Mouse (Mus musculus) olfactory bulb, adult 2 months (tissue): Measurements from ENCODE around the gene Cmtm6. TPM values are rescaled to one million over a fixed set of nuclear protein-coding genes. Genes with fewer than 3 reads are reported as not detected.

Source experiments
- H3K27ac ChIP-seq: fragments of 200-500 bp; 2 replicates; pipeline ENCODE4 v1.5.1; 2012; ENCODE audit warnings: low read depth, low read length; ENCODE audit not compliant: insufficient read depth
- H3K4me1 ChIP-seq: fragments of 200-500 bp; 2 replicates; pipeline ENCODE4 v1.6.1; 2012; ENCODE audit warnings: low read length; ENCODE audit not compliant: control insufficient read depth, insufficient read depth
- H3K4me3 ChIP-seq: fragments of 200-500 bp; 2 replicates; pipeline ENCODE4 v1.5.1; 2012; ENCODE audit warnings: mild to moderate bottlenecking, low read depth, low read length, moderate library complexity; ENCODE audit not compliant: insufficient read depth
- CTCF ChIP-seq: fragments of 200-500 bp; IDR thresholded peaks from 2 replicates; pipeline ENCODE4 v1.5.1; 2012; ENCODE audit warnings: low read depth, mild to moderate bottlenecking, low read length, moderate library complexity; ENCODE audit not compliant: insufficient read depth
- POLR2A ChIP-seq: fragments of 200-500 bp; IDR thresholded peaks from 2 replicates; pipeline ENCODE4 v1.6.1; 2012; ENCODE audit warnings: mild to moderate bottlenecking, low read depth, low read length, moderate library complexity; ENCODE audit not compliant: insufficient read depth
- WGBS: fragments of 180-500 bp; shearing (Covaris S2); methylation state at CpG from one replicate; pipeline ENCODE4 v1.1.7; 2018; 5-methylcytosine and 5-hydroxymethylcytosine counted together
- polyA plus RNA-seq: library from polyadenylated mRNA; stranded (reverse); fragments of >200 nt; gene quantifications from 2 replicates; pipeline ENCODE4 v1.2.4, GENCODE M21; 2012; ENCODE audit warnings: low replicate concordance; ENCODE audit not compliant: missing spikeins, insufficient read depth, insufficient read length

Gene Cmtm6
- polyA plus RNA-seq, 1 experiment, result not detected

DNA sequence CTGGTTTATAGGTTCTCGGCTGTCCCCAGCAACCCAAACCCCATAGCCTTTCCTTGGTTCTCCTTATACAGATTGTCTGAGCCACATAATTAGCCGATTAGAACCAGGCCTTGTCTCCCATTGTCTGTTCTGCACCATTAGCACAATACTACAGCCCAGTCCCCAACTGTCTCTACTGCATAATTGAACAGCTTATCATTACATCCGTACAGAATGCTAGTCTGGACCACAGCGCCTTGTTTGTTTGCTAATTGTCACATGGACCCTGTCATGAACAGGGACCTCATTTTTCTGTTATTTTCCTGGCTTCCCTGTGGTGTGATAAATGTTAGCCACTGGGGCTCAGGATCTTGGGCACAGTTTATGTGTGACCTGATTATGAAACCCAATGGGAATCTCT is 29.0 kb downstream of the Cmtm6 start:
- Histone ChIP-seq H3K27ac (no peak overlapping the region), H3K4me1 (no peaks in the 10 kb centered on the region), H3K4me3 (no peak overlapping the region)
- WGBS, result 72% methylated on average over 4 of the region's 4 CpGs
- TF ChIP-seq CTCF (no peak), POLR2A (no peak)

DNA sequence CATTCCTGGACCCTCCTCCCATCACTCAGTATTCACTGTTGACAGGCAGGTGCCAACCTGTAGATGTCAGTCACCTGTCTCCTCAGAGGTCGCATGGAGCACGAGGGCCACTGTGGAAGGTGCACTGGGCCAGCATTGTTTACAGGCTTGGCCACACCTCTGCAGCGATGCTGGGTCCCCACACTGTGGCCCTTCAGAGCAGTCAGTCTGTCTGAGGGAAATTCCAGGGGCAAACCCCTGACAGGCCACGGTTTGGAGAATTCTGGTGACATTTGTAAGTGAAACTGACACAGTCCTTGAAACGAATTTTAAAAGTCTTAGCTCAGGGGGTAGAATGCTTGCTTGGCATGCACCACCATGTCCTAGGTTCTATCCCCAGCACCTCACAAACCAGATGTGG is 29.4 kb downstream of the Cmtm6 start:
- WGBS, result 86% methylated on average over 5 of the region's 5 CpGs
- Histone ChIP-seq H3K27ac (no peak overlapping the region), H3K4me1 (no peaks in the 10 kb centered on the region), H3K4me3 (no peak overlapping the region)
- no peak for TF ChIP-seq POLR2A
- no peak for TF ChIP-seq CTCF

DNA sequence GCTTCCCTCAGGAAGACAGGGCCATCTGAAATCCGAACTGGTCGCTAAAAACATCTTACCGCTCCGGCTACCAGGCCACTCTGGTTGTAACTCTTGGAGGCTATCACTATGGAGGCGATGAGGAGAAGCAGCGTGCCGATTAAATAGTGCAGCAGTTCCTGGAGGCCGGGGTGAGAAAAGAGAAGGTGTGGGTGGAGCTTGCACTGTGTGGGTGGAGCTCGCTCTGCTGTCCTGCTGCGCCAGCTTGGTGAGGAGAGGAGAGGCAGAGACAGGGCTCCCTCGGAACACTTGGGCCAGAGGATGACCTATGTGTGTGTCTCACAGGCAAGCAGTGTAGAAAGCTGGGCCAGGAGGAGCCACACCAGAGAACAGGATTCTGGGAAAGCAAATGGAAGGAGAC is 30.9 kb downstream of the Cmtm6 start:
- WGBS, result 88% methylated on average over 11 of the region's 11 CpGs
- TF ChIP-seq POLR2A (no peak), CTCF (no peak)

DNA sequence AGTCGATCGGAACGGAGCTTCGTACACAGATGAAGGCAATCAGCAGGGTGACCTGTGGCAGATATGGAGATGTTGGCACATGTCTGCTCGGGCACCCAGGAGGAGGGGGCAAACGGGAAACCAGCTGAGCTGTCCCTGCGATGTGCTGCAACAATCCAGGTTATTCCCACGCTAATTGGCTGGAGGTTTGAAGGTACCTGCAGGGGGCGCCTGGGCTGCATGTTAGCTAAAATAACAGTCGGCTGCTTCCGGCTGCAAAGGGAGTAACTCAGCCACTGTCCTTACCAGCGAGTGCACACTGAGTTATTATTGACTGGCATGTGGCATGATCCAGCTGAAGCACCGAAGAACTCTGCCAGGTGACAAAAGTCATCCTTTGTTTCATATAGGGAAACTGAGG is 32.4 kb downstream of the Cmtm6 start:
- no peak overlapping the region for H3K27ac ChIP-seq
- H3K4me3 ChIP-seq, result no peak overlapping the region
- TF ChIP-seq CTCF, result no peak
- no peak for TF ChIP-seq POLR2A
- WGBS, result 68% methylated on average over 13 of the region's 13 CpGs
- 0 out of 2 replicates have a peak, but pooled peaks cover 5% of the 10 kb centered on the region for H3K4me1 ChIP-seq

More for the DNA sequence above, 30.9 kb downstream of the Cmtm6 start:
- Histone ChIP-seq H3K27ac (no peak overlapping the region), H3K4me3 (no peak overlapping the region), H3K4me1 (no peaks in the 10 kb centered on the region)

DNA sequence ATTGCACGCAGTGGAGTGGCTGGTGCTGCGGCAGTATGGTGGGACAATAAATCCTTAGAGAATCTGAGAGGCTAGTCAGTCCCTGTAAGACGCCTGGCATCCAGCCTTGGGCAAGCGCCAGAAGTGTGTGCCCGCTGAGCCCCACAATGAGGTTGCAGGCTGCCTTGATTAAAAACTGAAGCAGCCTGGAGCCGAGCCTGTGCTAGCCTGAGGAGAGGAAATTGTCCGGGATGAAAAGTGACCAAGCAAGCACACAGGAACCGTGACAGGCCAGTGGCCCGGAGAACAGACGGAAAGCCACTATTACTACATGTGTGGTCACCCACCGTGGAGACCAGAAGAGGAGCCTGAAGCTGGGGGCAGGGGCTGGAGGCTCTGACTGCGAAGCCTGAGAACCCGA is 36.1 kb downstream of the Cmtm6 start:
- 40% methylated on average over 13 of the region's 13 CpGs for WGBS
- no peak overlapping the region for H3K27ac ChIP-seq
- no peak overlapping the region for H3K4me3 ChIP-seq
- 0 out of 2 replicates have a peak, but pooled peaks cover 5% of the 10 kb centered on the region for H3K4me1 ChIP-seq
- TF ChIP-seq POLR2A (no peak), CTCF (no peak)

DNA sequence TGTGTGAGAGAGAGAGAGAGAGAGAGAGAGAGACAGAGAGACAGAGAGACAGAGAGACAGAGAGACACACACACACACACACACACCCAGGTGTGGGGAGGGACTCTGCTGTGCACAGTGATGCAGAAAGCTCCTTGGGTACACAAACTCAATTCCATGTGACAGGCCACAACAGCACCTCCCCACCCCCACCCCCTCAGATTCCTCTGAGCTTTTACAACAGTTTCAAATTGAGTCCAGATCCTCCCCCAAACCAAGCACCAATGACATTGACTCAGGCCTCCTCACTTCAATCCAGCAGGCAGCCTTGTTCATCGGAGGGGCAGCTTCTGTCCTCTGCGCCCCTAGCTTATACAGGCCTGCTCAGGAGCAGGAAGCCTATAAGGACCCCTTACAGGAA is 36.6 kb downstream of the Cmtm6 start:
- H3K4me1 ChIP-seq, result 0 out of 2 replicates have a peak, but pooled peaks cover 5% of the 10 kb centered on the region
- 83% methylated on average over 2 of the region's 2 CpGs for WGBS
- no peak overlapping the region for H3K4me3 ChIP-seq
- no peak overlapping the region for H3K27ac ChIP-seq
- TF ChIP-seq POLR2A (no peak), CTCF (no peak)

DNA sequence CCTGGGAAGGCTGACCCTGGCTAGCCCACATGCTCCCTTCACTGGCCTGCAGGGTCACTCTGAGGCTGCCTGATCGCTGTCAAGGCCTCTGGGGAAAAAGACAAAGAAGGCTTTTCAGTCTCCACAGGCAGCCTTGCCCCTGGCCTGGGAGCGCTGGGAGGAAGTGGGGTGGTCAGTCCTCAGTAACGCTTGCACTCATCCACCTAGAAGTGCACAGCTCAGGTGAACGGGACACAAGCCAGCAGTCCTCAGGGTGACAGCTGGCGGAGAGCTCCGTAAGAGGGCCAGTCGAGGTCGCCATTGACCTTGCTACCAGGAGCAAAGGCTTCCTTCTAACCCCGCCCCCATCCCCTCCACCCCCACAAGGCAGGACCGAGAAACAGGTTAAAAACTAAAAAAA is 37.1 kb downstream of the Cmtm6 start:
- TF ChIP-seq CTCF (no peak), POLR2A (no peak)
- Histone ChIP-seq H3K4me3 (no peak overlapping the region), H3K27ac (no peak overlapping the region), H3K4me1 (0 out of 2 replicates have a peak, but pooled peaks cover 5% of the 10 kb centered on the region)
- 79% methylated on average over 10 of the region's 10 CpGs for WGBS

DNA sequence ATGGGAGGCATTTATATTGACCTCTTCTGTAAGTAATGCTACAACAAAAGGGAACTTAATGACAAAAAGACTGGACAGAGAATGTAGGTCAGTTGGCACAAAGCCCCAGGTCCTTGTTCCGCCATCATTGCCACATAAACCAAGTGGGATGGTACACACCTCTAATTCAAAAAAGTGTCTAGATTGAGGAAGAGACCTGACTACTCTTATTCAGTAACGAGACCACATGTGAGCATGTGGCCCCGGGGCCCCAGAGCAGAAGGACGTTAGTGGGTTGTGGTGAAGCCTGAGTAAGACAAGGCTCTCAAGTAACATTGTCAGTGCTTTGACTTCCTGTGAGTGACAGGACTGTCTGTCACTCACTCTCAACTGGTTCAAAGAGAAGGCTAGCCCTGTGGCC is 39.3 kb downstream of the Cmtm6 start:
- WGBS, result 91% methylated on average over 4 of the region's 4 CpGs
- Histone ChIP-seq H3K4me1 (0 out of 2 replicates have a peak, but pooled peaks cover 5% of the 10 kb centered on the region), H3K27ac (no peak overlapping the region), H3K4me3 (no peak overlapping the region)
- TF ChIP-seq POLR2A (no peak), CTCF (no peak)

DNA sequence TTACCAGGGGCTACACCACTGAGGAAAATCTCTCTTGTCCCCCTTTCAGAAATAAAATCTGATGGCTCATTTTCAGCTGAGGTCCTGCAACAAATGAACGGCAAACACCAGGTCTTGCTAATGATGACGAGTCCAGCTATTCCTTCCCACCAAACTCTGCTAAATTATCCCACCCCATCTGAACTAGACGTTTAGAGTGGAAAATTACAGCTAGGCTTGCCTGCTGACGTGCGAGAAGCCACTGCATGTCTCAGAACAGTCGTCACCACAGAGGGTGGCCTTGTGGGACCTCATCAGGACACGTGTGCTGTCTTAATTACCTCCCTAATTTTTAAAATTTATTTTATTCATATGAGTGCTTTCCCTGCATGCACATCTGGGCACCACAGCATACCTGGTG is 40.6 kb downstream of the Cmtm6 start:
- Histone ChIP-seq H3K27ac (no peak overlapping the region), H3K4me3 (no peak overlapping the region), H3K4me1 (0 out of 2 replicates have a peak, but pooled peaks cover 5% of the 10 kb centered on the region)
- TF ChIP-seq POLR2A (no peak), CTCF (no peak)
- WGBS, result 80% methylated on average over 7 of the region's 7 CpGs

DNA sequence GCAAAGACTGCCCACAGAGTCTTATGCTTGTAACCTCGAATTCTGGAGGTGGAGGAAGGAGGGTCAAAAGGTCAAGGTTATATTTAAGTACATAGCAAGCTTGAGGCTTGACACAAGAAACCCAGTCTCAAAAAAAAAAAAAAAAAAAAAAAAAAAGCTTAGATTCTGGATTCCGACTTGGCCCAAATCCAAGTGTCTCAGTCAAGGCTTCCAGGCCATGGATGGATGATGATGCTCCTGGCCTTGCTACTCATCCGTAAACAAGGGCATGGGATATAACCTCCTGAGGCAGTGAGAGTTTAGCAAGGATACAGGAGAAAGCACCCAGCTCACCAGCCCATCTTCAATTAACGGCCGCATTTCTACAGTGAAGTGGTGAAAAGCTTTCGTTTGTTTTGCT is 43.7 kb downstream of the Cmtm6 start:
- H3K4me1 ChIP-seq, result no peaks in the 10 kb centered on the region
- no peak for TF ChIP-seq POLR2A
- no peak for TF ChIP-seq CTCF
- H3K4me3 ChIP-seq, result no peak overlapping the region
- WGBS, result 84% methylated on average over 6 of the region's 6 CpGs
- H3K27ac ChIP-seq, result no peak overlapping the region
